ENCODE assay signal across 8 mouse cellular contexts in the genomic region with DNA sequence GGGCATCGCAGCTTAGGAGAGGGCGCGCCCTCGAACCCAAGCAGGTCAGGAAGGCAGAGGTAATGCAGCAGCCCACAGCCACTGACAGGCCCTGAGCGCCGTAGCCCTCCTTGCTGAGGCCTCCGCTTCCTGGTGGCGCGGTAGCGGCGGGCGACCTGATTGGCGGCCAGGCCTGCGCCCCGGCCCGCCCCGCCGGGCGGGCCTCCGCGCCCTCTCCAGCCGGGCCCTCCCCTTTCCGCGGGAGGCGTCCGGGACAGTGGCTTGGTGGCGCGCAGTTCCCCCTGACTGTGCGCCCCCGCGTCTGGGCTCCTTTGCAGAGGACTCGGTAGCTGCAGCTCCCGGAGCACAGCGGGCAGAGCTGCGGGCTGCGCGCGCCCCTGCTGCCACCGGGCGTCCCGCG.
A peak's percentile ranks its signal among the peaks of the same experiment; 100 is the strongest.
DNase-seq lines count a peak whose midpoint lies in the region; ATAC-seq and TF ChIP-seq lines count a peak whose summit lies in the region.
"Not testable (repeated sequence)": the region's sequence is repeated elsewhere in the genome, so short reads cannot be mapped to it uniquely, and the experiment has no call there.

No protein-coding gene starts in this region.

- H3K4me3 ChIP-seq in ES-E14 (ENCODE audit: insufficient read depth in 1 of 2, low read depth in 1 of 2, low read length in 2 of 2, poor library complexity in 1 of 2, severe bottlenecking in 1 of 2) = peak overlapping the region; percentile 88 to 90
- peak overlapping the region; percentile 40 for H3K4me3 ChIP-seq in forebrain, embryonic 15.5 days
- peak overlapping the region; percentile 56 for H3K4me3 ChIP-seq in kidney, embryonic 15.5 days (replicated peaks)
- peak overlapping the region; percentile 44 for H3K4me3 ChIP-seq in lung, embryonic 14.5 days (ENCODE audit: low read depth, low read length)
- H3K4me3 ChIP-seq in neural tube, embryonic 11.5 days (ENCODE audit: low read depth, low read length) = peak overlapping the region; percentile 36

- WGBS in forebrain, embryonic 15.5 days = 3% methylated on average over 26 of the region's 42 CpGs
- 0% methylated on average over 14 of the region's 42 CpGs for WGBS in kidney, embryonic 15.5 days
- 1% methylated on average over 25 of the region's 42 CpGs for WGBS in lung, embryonic 14.5 days
- WGBS in neural tube, embryonic 11.5 days = 3% methylated on average over 18 of the region's 42 CpGs

- H3K4me1 ChIP-seq in ES-E14 (ENCODE audit: control insufficient read depth in 2 of 2, insufficient read depth in 2 of 2, low read length in 2 of 2, poor library complexity in 1 of 2); forebrain, embryonic 15.5 days; kidney, embryonic 15.5 days; lung, embryonic 14.5 days (ENCODE audit: insufficient read depth); neural tube, embryonic 11.5 days (ENCODE audit: control insufficient read depth, insufficient read depth, low read length): not testable (repeated sequence)

- in situ Hi-C loops in ES-E14 (cut with MboI; ENCODE audit: low sequenced_read_pairs in 2 of 2, unreplicated experiment in 2 of 2) = not testable (repeated sequence)

- TF ChIP-seq CTCF in lung, embryonic 14.5 days (IDR thresholded peaks at IDR 0.05; ENCODE audit: low read depth) = not testable (repeated sequence)

- not testable (repeated sequence) for H3K9me3 ChIP-seq in ES-E14 (ENCODE audit: control insufficient read depth, insufficient read depth, low read depth, low read length); forebrain, embryonic 15.5 days; kidney, embryonic 15.5 days (replicated peaks); lung, embryonic 14.5 days (ENCODE audit: low read depth, low read length); neural tube, embryonic 11.5 days (ENCODE audit: control insufficient read depth, low read length)

- H3K9ac ChIP-seq in ES-E14 (ENCODE audit: insufficient read depth, low read depth, low read length, poor library complexity, severe bottlenecking) = peak overlapping the region; percentile 86; the same call in 1 of the 2 replicates
- H3K9ac ChIP-seq in forebrain, embryonic 15.5 days (replicated peaks); neural tube, embryonic 11.5 days (ENCODE audit: low read length): not testable (repeated sequence)
- peak overlapping the region; percentile 54; the same call in 1 of the 2 replicates for H3K9ac ChIP-seq in kidney, embryonic 15.5 days
- H3K9ac ChIP-seq in lung, embryonic 14.5 days = peak overlapping the region; percentile 58

- H3K4me2 ChIP-seq in forebrain, embryonic 15.5 days (replicated peaks) = peak overlapping the region; percentile 19; the same call in 1 of the 2 replicates
- peak overlapping the region; percentile 58 for H3K4me2 ChIP-seq in kidney, embryonic 15.5 days
- H3K4me2 ChIP-seq in lung, embryonic 14.5 days = peak overlapping the region; percentile 48
- H3K4me2 ChIP-seq in neural tube, embryonic 11.5 days (ENCODE audit: low read depth) = peak overlapping the region; percentile 14; the same call in 1 of the 2 replicates

- not testable (repeated sequence) for H3K27ac ChIP-seq in ES-E14 (ENCODE audit: insufficient read depth, low read depth, low read length, poor library complexity, severe bottlenecking); forebrain, embryonic 15.5 days (replicated peaks); kidney, embryonic 15.5 days; lung, embryonic 14.5 days (ENCODE audit: low read depth); neural tube, embryonic 11.5 days (ENCODE audit: low read depth, low read length)

- peak; percentile 48 for DNase-seq in ES-E14 (ENCODE audit: low read depth, low spot score)
- peak; percentile 6 for DNase-seq in c-Kit-positive CD71-positive TER-119-positive erythroid progenitor cells, embryonic 14.5 days (ENCODE audit: low spot score)
- peak; percentile 27 to 51 for DNase-seq in heart, postnatal 10 days
- peak; percentile 78 for DNase-seq in lung, embryonic 14.5 days
- DNase-seq in neural tube, embryonic 11.5 days (ENCODE audit: low spot score) = peak; percentile 64
- peak; percentile 7 for DNase-seq in testis, postnatal 14 days (ENCODE audit: low spot score)

- not testable (repeated sequence) for H3K36me3 ChIP-seq in ES-E14 (ENCODE audit: control insufficient read depth, insufficient read depth, low read length, poor library complexity, severe bottlenecking); forebrain, embryonic 15.5 days; kidney, embryonic 15.5 days; lung, embryonic 14.5 days (ENCODE audit: insufficient read depth); neural tube, embryonic 11.5 days (ENCODE audit: control insufficient read depth, insufficient read depth, low read length)

- not testable (repeated sequence) for ATAC-seq in forebrain, embryonic 15.5 days (replicated peaks); kidney, embryonic 15.5 days (replicated peaks; ENCODE audit: low FRiP score); lung, embryonic 14.5 days (ENCODE audit: insufficient read depth); neural tube, embryonic 11.5 days (ENCODE audit: insufficient read depth, low FRiP score, low TSS enrichment)

- intact Hi-C loops in heart, postnatal 10 days (cut with DNase I) = not testable (repeated sequence)

- not testable (repeated sequence) for H3K27me3 ChIP-seq in forebrain, embryonic 15.5 days; kidney, embryonic 15.5 days; lung, embryonic 14.5 days (ENCODE audit: insufficient read depth, low read length); neural tube, embryonic 11.5 days (ENCODE audit: control insufficient read depth, insufficient read depth, low read length)

Comparison
In these comparisons a context has a peak if more than half of its experiments do, and no peak if none do; other contexts are left out.
1. DNase-seq: peak in every context shown above with its lines; median percentile 78 in lung, embryonic 14.5 days; 64 in neural tube, embryonic 11.5 days; 48 in ES-E14; 39 in heart, postnatal 10 days; 7 in testis, postnatal 14 days; 6 in c-Kit-positive CD71-positive TER-119-positive erythroid progenitor cells, embryonic 14.5 days.
2. H3K4me3 ChIP-seq: peak in every context shown above with its lines; median percentile 89 in ES-E14; 56 in kidney, embryonic 15.5 days; 44 in lung, embryonic 14.5 days; 40 in forebrain, embryonic 15.5 days; 36 in neural tube, embryonic 11.5 days.